Mouse (Mus musculus) forebrain, embryonic 13.5 days (tissue): ENCODE measurements at regions not wholly inside any gene's neighbourhood (a gene's known extent, or its start where the extent isn't known, plus 50 kb on each side); places are given as distances from the start of the nearest gene placed in this dataset.

Source experiments
- ATAC-seq: fragments of 200-750 bp; cut with Nextera tagmentation; 2 replicates; pipeline ENCODE4 v1.8.0; 2017
- H3K27ac ChIP-seq: fragments of 300-500 bp; sonication (generic); 2 replicates; pipeline ENCODE4 v1.5.1; 2015; ENCODE audit warnings: inconsistent platforms, mild to moderate bottlenecking, moderate library complexity
- H3K27me3 ChIP-seq: fragments of 300-500 bp; sonication (generic); 2 replicates; pipeline ENCODE4 v1.6.1; 2015; ENCODE audit warnings: mild to moderate bottlenecking, inconsistent platforms
- H3K36me3 ChIP-seq: fragments of 300-500 bp; sonication (generic); 2 replicates; pipeline ENCODE4 v1.6.1; 2015; ENCODE audit warnings: mild to moderate bottlenecking, inconsistent platforms; ENCODE audit not compliant: poor library complexity, severe bottlenecking
- H3K4me1 ChIP-seq: fragments of 300-500 bp; sonication (generic); 2 replicates; pipeline ENCODE4 v1.6.1; 2015; ENCODE audit warnings: inconsistent platforms
- H3K4me2 ChIP-seq: fragments of 300-500 bp; sonication (generic); 2 replicates; pipeline ENCODE4 v1.6.1; 2015; ENCODE audit warnings: inconsistent platforms, mild to moderate bottlenecking, moderate library complexity
- H3K4me3 ChIP-seq: fragments of 300-500 bp; sonication (generic); 2 replicates; pipeline ENCODE4 v1.5.1; 2015; ENCODE audit warnings: mild to moderate bottlenecking, inconsistent platforms
- H3K9ac ChIP-seq: fragments of 300-500 bp; sonication (generic); 2 replicates; pipeline ENCODE4 v1.6.1; 2015; ENCODE audit warnings: mild to moderate bottlenecking, inconsistent platforms
- H3K9me3 ChIP-seq: fragments of 300-500 bp; sonication (generic); replicated peaks from 2 replicates; pipeline ENCODE4 v1.6.1; 2016; ENCODE audit warnings: inconsistent platforms
- WGBS: fragments of 180-500 bp; shearing (Covaris S2); methylation state at CpG from one replicate; pipeline ENCODE4 v1.1.7; 2015; 5-methylcytosine and 5-hydroxymethylcytosine counted together

- no peak for ATAC-seq
- WGBS = 90% methylated on average over 2 of the region's 2 CpGs
- no peaks in the 10 kb centered on the region for H3K36me3 ChIP-seq
These were observed 232.4 kb upstream of the Lsamp start for GRCm38 (mm10) chr16:39751748-39752147.

GRCm38 (mm10) chr16:39801063-39801462 lies 183.1 kb upstream of the Lsamp start:
- no peak for ATAC-seq
- Histone ChIP-seq H3K27me3 (no peaks in the 10 kb centered on the region), H3K4me3 (no peak overlapping the region), H3K9me3 (no peaks in the 10 kb centered on the region), H3K27ac (no peak overlapping the region), H3K9ac (no peak overlapping the region), H3K4me1 (no peaks in the 10 kb centered on the region), H3K4me2 (no peak overlapping the region), H3K36me3 (no peaks in the 10 kb centered on the region)
- 21% methylated on average over 3 of the region's 3 CpGs for WGBS

More at GRCm38 (mm10) chr16:39751748-39752147, 232.4 kb upstream of the Lsamp start:
- Histone ChIP-seq H3K9me3 (no peaks in the 10 kb centered on the region), H3K27me3 (no peaks in the 10 kb centered on the region), H3K4me1 (no peaks in the 10 kb centered on the region), H3K9ac (no peak overlapping the region), H3K4me3 (no peak overlapping the region), H3K27ac (no peak overlapping the region), H3K4me2 (no peak overlapping the region)

GRCm38 (mm10) chr16:39820131-39820530 lies 164.0 kb upstream of the Lsamp start:
- Histone ChIP-seq H3K9me3 (no peaks in the 10 kb centered on the region), H3K4me1 (no peaks in the 10 kb centered on the region), H3K4me3 (no peak overlapping the region), H3K27me3 (no peaks in the 10 kb centered on the region), H3K27ac (no peak overlapping the region), H3K4me2 (no peak overlapping the region), H3K9ac (no peak overlapping the region), H3K36me3 (no peaks in the 10 kb centered on the region)
- no peak for ATAC-seq

GRCm38 (mm10) chr16:39834241-39834640 lies 149.9 kb upstream of the Lsamp start:
- no peak overlapping the region for H3K4me3 ChIP-seq
- WGBS = 29% methylated on average over 3 of the region's 3 CpGs
- no peaks in the 10 kb centered on the region for H3K4me1 ChIP-seq
- no peaks in the 10 kb centered on the region for H3K27me3 ChIP-seq
- H3K9me3 ChIP-seq = no peaks in the 10 kb centered on the region
- H3K27ac ChIP-seq = no peak overlapping the region
- H3K9ac ChIP-seq = no peak overlapping the region
- no peak overlapping the region for H3K4me2 ChIP-seq
- no peaks in the 10 kb centered on the region for H3K36me3 ChIP-seq
- no peak for ATAC-seq

- Histone ChIP-seq H3K9ac (no peak overlapping the region), H3K36me3 (no peaks in the 10 kb centered on the region), H3K4me3 (no peak overlapping the region), H3K9me3 (no peaks in the 10 kb centered on the region), H3K27me3 (no peaks in the 10 kb centered on the region), H3K4me2 (no peak overlapping the region), H3K4me1 (no peaks in the 10 kb centered on the region), H3K27ac (no peak overlapping the region)
- WGBS = 51% methylated on average over 5 of the region's 5 CpGs
- no peak for ATAC-seq
These were observed 102.6 kb upstream of the Lsamp start for GRCm38 (mm10) chr16:39881525-39881924.

- no peaks in the 10 kb centered on the region for H3K27me3 ChIP-seq
- H3K9ac ChIP-seq = no peak overlapping the region
- no peak for ATAC-seq
- H3K4me3 ChIP-seq = no peak overlapping the region
- H3K27ac ChIP-seq = no peak overlapping the region
- H3K9me3 ChIP-seq = no peaks in the 10 kb centered on the region
- H3K4me2 ChIP-seq = no peak overlapping the region
- H3K4me1 ChIP-seq = no peaks in the 10 kb centered on the region
- WGBS = 89% methylated on average over 1 of the region's 1 CpGs
- no peaks in the 10 kb centered on the region for H3K36me3 ChIP-seq
These were observed 96.2 kb upstream of the Lsamp start for GRCm38 (mm10) chr16:39887944-39888343.
